Mouse (Mus musculus): ENCODE results near the gene Pou3f3. TPM values are rescaled to one million over a fixed set of nuclear protein-coding genes. Genes with fewer than 3 reads are reported as not detected.
A peak's percentile ranks its signal among the peaks of the same experiment; 100 is the strongest.

Gene Pou3f3
- polyA plus RNA-seq, 1 experiment from 2014 or later, result 7.6 TPM

DNA sequence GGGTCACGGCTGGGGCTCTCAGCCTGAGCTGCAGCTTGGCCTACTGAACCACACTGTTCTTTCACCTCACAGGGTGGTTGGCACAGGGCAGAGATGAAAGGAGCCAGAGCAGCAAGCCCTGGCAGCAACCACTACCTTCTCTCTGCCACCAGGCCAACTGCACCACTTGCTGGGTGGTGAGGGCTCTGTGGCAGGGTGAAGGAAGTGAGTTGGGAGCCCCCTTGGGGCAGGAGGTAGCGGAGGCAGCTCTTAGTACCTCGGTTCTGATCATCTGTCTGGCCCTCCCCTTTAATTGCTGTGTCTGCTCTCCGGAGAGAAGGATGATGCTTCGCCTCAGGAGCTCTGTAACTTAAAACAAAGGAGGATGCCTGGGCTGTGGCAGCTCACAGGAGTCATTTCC is 23.0 kb downstream of the Pou3f3 start:
- WGBS, result 20% methylated on average over 5 of the region's 5 CpGs
- no peaks in the 10 kb centered on the region for H3K36me3 ChIP-seq (ENCODE audit: insufficient read depth, low read length)
- H3K27ac ChIP-seq (ENCODE audit: low read length), result no peak overlapping the region
- no peak overlapping the region for H3K4me2 ChIP-seq (replicated peaks; ENCODE audit: low read depth, low read length)
- H3K9ac ChIP-seq (replicated peaks; ENCODE audit: low read length), result no peak overlapping the region; the same call in 1 of the 2 replicates
- no peaks in the 10 kb centered on the region for H3K9me3 ChIP-seq (ENCODE audit: low read length)
- no peak overlapping the region for H3K4me3 ChIP-seq (ENCODE audit: low read length)
- peaks cover 6% of the 10 kb centered on the region for H3K4me1 ChIP-seq (ENCODE audit: insufficient read depth, low read length)
- peaks cover 27% of the 10 kb centered on the region for H3K27me3 ChIP-seq (ENCODE audit: insufficient read depth, low read length)
- ATAC-seq (ENCODE audit: low FRiP score, low TSS enrichment), result peak; percentile 39; the same call in 1 of the 2 replicates

GRCm38 (mm10) chr1:42721353-42721752 is 25.8 kb downstream of the Pou3f3 start:
- no peaks in the 10 kb centered on the region for H3K36me3 ChIP-seq (ENCODE audit: insufficient read depth, low read length)
- 80% methylated on average over 5 of the region's 5 CpGs for WGBS

DNA sequence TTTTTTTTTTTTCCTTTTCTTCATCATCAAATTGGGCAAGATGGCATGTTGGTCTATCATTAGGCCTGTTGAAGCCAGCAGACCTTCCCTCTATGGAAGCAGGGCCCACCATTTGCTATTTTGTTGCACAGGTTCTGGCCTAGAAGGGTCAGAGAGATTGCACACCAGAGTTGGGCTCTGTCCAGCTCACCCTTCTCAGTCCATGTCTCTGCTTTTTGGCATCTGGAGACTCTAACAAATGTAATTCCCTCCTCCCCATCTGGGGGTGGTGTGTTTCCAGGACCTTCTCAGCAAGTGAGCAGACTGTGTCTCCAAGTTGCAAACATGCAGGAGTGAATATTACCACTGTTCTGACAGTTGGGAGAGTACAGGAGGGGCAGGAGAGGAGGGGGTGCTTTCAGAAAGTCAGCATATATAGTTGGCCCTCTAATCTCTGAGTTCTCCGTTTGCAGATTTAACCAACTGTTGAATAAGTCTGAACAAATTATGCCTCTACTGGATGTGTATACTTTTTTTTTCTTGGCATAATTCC is 28.3 kb downstream of the Pou3f3 start:
- no peak overlapping the region for H3K27ac ChIP-seq (ENCODE audit: low read length)
- H3K27me3 ChIP-seq (ENCODE audit: insufficient read depth, low read length), result no peaks in the 10 kb centered on the region; the same call in 1 of the 2 replicates
- no peak overlapping the region for H3K9ac ChIP-seq (replicated peaks; ENCODE audit: low read length)
- H3K9me3 ChIP-seq (ENCODE audit: low read length), result no peaks in the 10 kb centered on the region
- no peak overlapping the region for H3K4me3 ChIP-seq (ENCODE audit: low read length)
- H3K4me2 ChIP-seq (replicated peaks; ENCODE audit: low read depth, low read length), result no peak overlapping the region
- WGBS, result 86% methylated on average over 1 of the region's 1 CpGs
- ATAC-seq (ENCODE audit: low FRiP score, low TSS enrichment), result no peak
- no peaks in the 10 kb centered on the region for H3K4me1 ChIP-seq (ENCODE audit: insufficient read depth, low read length)
- no peaks in the 10 kb centered on the region for H3K36me3 ChIP-seq (ENCODE audit: insufficient read depth, low read length)

More at GRCm38 (mm10) chr1:42721353-42721752, 25.8 kb downstream of the Pou3f3 start:
- Histone ChIP-seq H3K27ac (ENCODE audit: low read length) (no peak overlapping the region), H3K9me3 (ENCODE audit: low read length) (no peaks in the 10 kb centered on the region), H3K4me1 (ENCODE audit: insufficient read depth, low read length) (no peaks in the 10 kb centered on the region), H3K27me3 (ENCODE audit: insufficient read depth, low read length) (peaks cover 3% of the 10 kb centered on the region), H3K9ac (replicated peaks; ENCODE audit: low read length) (no peak overlapping the region), H3K4me2 (replicated peaks; ENCODE audit: low read depth, low read length) (no peak overlapping the region), H3K4me3 (ENCODE audit: low read length) (no peak overlapping the region)
- no peak for ATAC-seq (ENCODE audit: low FRiP score, low TSS enrichment)

DNA sequence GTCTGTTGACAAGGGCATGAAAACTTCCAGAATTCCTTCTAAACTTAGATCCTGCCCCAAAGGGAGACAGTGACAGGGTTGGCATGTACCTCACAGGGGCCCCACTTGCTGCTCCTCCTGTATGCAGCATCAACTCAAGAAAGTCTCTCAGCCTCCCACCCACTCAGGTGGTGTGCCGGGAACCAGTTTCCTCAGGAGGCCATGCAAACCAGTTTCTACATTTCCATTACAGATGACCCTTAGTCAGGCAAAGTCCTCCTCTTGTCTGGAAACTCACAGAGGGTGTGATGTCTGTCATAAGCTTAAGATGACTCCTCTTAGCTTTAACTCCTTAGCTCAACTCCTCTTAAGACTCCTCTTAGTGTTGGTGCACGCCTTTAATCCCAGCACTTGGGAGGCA is 29.3 kb downstream of the Pou3f3 start:
- no peak overlapping the region for H3K9ac ChIP-seq (replicated peaks; ENCODE audit: low read length)
- WGBS, result 92% methylated on average over 2 of the region's 2 CpGs

DNA sequence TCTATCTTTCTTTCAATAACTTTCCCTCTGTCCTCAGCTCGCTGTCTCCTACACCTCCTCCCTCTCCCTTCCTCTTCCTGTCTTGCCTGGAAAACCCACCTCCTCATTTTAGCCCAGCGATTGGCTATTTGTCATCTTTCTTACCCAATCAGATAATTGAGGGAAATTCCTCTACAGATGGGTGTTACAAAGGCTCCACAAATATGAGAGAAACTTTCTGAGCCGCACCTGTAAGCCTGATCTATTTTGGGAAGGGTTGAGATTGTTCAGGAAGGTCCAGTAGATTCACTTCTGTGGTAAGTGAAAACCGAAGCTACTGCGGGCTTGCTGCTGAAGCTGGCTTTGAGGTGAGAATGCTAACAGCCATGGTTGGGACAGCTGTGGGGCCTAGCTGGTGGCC is 31.6 kb downstream of the Pou3f3 start:
- 86% methylated on average over 5 of the region's 5 CpGs for WGBS
- Histone ChIP-seq H3K4me1 (ENCODE audit: insufficient read depth, low read length) (no peaks in the 10 kb centered on the region), H3K27ac (ENCODE audit: low read length) (no peak overlapping the region), H3K9me3 (ENCODE audit: low read length) (no peaks in the 10 kb centered on the region), H3K36me3 (ENCODE audit: insufficient read depth, low read length) (no peaks in the 10 kb centered on the region), H3K9ac (replicated peaks; ENCODE audit: low read length) (no peak overlapping the region), H3K4me2 (replicated peaks; ENCODE audit: low read depth, low read length) (no peak overlapping the region), H3K27me3 (ENCODE audit: insufficient read depth, low read length) (no peaks in the 10 kb centered on the region), H3K4me3 (ENCODE audit: low read length) (no peak overlapping the region)
- ATAC-seq (ENCODE audit: low FRiP score, low TSS enrichment), result no peak

More for the DNA sequence above, 29.3 kb downstream of the Pou3f3 start:
- Histone ChIP-seq H3K4me1 (ENCODE audit: insufficient read depth, low read length) (no peaks in the 10 kb centered on the region), H3K27ac (ENCODE audit: low read length) (no peak overlapping the region), H3K4me2 (replicated peaks; ENCODE audit: low read depth, low read length) (no peak overlapping the region), H3K9me3 (ENCODE audit: low read length) (no peaks in the 10 kb centered on the region), H3K27me3 (ENCODE audit: insufficient read depth, low read length) (no peaks in the 10 kb centered on the region), H3K4me3 (ENCODE audit: low read length) (no peak overlapping the region), H3K36me3 (ENCODE audit: insufficient read depth, low read length) (no peaks in the 10 kb centered on the region)
- no peak for ATAC-seq (ENCODE audit: low FRiP score, low TSS enrichment)

DNA sequence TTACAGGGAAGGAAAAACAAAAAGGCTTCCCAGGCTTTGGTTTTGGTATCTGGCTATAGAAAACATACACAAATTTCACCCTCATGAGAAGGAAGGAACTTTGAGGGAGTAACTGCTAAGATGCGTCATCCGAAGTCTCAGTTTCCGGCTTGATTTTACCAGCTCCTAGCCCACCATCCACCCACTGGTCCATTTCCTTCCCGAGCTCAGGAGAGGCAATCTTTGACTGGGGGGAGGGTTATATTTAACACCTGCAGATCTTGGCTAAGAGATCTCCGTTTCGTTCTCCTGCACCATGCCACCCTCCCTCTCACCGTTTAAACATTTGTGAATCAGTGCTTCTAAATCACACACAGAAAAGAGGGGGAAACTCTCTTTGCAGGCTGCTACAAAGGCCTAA is 32.1 kb downstream of the Pou3f3 start:
- H3K27ac ChIP-seq (ENCODE audit: low read length), result no peak overlapping the region
- H3K27me3 ChIP-seq (ENCODE audit: insufficient read depth, low read length), result no peaks in the 10 kb centered on the region
- WGBS, result 61% methylated on average over 7 of the region's 7 CpGs
- H3K36me3 ChIP-seq (ENCODE audit: insufficient read depth, low read length), result no peaks in the 10 kb centered on the region
- H3K4me3 ChIP-seq (ENCODE audit: low read length), result no peak overlapping the region
- no peak overlapping the region for H3K9ac ChIP-seq (replicated peaks; ENCODE audit: low read length)
- ATAC-seq (ENCODE audit: low FRiP score, low TSS enrichment), result no peak
- no peak overlapping the region for H3K4me2 ChIP-seq (replicated peaks; ENCODE audit: low read depth, low read length)
- H3K9me3 ChIP-seq (ENCODE audit: low read length), result no peaks in the 10 kb centered on the region
- H3K4me1 ChIP-seq (ENCODE audit: insufficient read depth, low read length), result no peaks in the 10 kb centered on the region

DNA sequence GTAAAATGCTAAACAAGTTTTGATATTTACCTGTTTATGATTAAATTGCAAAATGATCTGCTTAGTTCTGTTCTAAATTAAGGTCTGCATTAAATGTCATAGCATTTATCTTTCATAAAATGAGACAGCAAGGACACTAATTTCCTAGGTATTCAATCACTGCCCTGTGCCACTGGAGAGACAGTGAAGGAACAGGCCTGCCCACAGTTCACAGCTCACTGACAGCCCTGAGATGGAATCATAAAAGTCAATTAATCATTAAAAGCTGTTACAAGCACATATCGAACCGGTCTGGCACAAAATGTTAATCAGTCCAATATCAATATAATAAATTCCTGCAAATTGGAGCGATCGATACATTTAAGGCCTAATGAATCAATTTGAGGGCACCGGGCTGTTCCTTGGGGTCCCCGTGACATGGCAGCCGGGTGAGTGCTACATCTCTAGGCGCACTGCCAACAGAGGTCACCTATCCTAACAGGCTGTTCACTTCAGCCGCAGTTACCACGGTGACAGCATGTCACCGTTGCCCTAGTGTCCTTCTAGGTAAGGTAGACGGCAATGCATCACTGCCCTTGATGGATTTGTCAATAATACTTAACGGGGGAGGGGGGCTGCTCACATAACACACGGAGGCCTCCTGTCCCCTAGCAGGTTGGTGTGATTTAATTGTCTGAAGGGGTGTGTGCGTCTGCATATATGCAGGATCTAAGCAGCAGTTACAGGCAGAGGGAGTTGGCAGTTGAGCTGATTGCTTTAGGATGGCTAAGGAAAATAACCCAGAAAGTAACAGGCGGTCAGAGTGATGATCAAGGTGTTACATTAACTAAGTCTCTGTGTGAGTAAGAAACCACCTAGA is 46.0 kb downstream of the Pou3f3 start:
- Histone ChIP-seq H3K4me1 (ENCODE audit: insufficient read depth, low read length) (0 out of 2 replicates have a peak, but pooled peaks cover 8% of the 10 kb centered on the region), H3K9me3 (ENCODE audit: low read length) (peaks cover 7% of the 10 kb centered on the region; the same call in 1 of the 2 replicates), H3K9ac (replicated peaks; ENCODE audit: low read length) (no peak overlapping the region), H3K4me3 (ENCODE audit: low read length) (no peak overlapping the region), H3K4me2 (replicated peaks; ENCODE audit: low read depth, low read length) (peak overlapping the region; percentile 4; the same call in 1 of the 2 replicates), H3K36me3 (ENCODE audit: insufficient read depth, low read length) (no peaks in the 10 kb centered on the region), H3K27ac (ENCODE audit: low read length) (peak overlapping the region; percentile 75), H3K27me3 (ENCODE audit: insufficient read depth, low read length) (no peaks in the 10 kb centered on the region; the same call in 1 of the 2 replicates)
- 32% methylated on average over 16 of the region's 16 CpGs for WGBS
- peak; percentile 90 for ATAC-seq (ENCODE audit: low FRiP score, low TSS enrichment)

DNA sequence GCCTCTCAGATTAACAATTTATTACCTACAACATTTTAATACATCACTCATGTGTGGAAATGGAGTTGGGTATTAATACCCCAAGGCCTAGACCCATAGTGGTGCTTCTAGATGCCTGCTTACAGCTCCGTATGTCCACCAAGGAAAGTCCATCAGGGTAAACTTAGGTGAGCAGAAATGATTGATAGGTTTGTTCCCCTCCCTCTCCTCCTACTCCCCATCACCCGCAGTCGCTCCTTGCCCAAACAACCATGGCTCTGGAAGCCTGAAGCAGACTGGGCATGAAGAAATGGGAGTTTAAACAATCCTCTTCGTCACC is 46.6 kb downstream of the Pou3f3 start:
- no peak overlapping the region for H3K9ac ChIP-seq (replicated peaks; ENCODE audit: low read length)
- peak overlapping the region; percentile 75 for H3K27ac ChIP-seq (ENCODE audit: low read length)
- peaks cover 7% of the 10 kb centered on the region; the same call in 1 of the 2 replicates for H3K9me3 ChIP-seq (ENCODE audit: low read length)
- WGBS, result 36% methylated on average over 4 of the region's 4 CpGs
- no peak overlapping the region for H3K4me3 ChIP-seq (ENCODE audit: low read length)
- H3K4me2 ChIP-seq (replicated peaks; ENCODE audit: low read depth, low read length), result no peak overlapping the region
- no peaks in the 10 kb centered on the region; the same call in 1 of the 2 replicates for H3K27me3 ChIP-seq (ENCODE audit: insufficient read depth, low read length)
- no peaks in the 10 kb centered on the region for H3K36me3 ChIP-seq (ENCODE audit: insufficient read depth, low read length)
- ATAC-seq (ENCODE audit: low FRiP score, low TSS enrichment), result peak; percentile 93
- H3K4me1 ChIP-seq (ENCODE audit: insufficient read depth, low read length), result 0 out of 2 replicates have a peak, but pooled peaks cover 8% of the 10 kb centered on the region

DNA sequence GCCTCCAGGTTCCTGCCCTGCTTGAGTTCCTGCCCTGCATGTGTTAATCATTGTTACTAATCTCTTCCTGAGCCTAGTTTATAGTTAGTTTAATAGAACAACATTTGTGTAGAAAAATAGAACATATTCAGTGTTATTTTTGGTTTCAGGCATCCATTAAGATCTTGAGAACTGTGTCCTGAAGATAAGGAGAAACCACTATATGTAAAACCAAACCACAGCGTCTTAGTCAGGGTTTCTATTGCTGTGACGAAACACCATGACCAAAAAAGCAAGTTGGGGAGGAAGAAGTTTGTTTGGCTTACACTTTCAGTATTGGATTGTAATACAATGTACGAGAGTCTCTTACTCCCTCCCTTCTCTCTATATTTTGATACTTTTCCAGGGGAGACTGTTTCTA is 49.5 kb downstream of the Pou3f3 start:
- Histone ChIP-seq H3K9ac (replicated peaks; ENCODE audit: low read length) (no peak overlapping the region), H3K27me3 (ENCODE audit: insufficient read depth, low read length) (no peaks in the 10 kb centered on the region; the same call in 1 of the 2 replicates), H3K4me1 (ENCODE audit: insufficient read depth, low read length) (0 out of 2 replicates have a peak, but pooled peaks cover 8% of the 10 kb centered on the region), H3K9me3 (ENCODE audit: low read length) (no peaks in the 10 kb centered on the region), H3K27ac (ENCODE audit: low read length) (no peak overlapping the region), H3K4me3 (ENCODE audit: low read length) (no peak overlapping the region), H3K36me3 (ENCODE audit: insufficient read depth, low read length) (no peaks in the 10 kb centered on the region), H3K4me2 (replicated peaks; ENCODE audit: low read depth, low read length) (no peak overlapping the region)
- no peak for ATAC-seq (ENCODE audit: low FRiP score, low TSS enrichment)
- WGBS, result 76% methylated on average over 3 of the region's 3 CpGs
